Comparison of ENCODE assay signal across 27 mouse cellular contexts in genomic region chr9:85331521-85331920, GRCm38 (mm10). TPM values are rescaled to one million over a fixed set of nuclear protein-coding genes. Genes with fewer than 3 reads are reported as not detected.
DNase-seq lines count a peak whose midpoint lies in the region; ATAC-seq lines count a peak whose summit lies in the region.
"Had no signal": no experiment of that assay in that cellular context is flagged by ENCODE, and none has a peak within 500 bp of the region (broad histone marks: within the 10 kb centered on the region; RNA-seq: fewer than 3 reads in every experiment).

No protein-coding gene starts in this region.

- DNase-seq in gastrocnemius, postnatal 14 days = peak; percentile 8
- DNase-seq in gastrocnemius, postnatal 25 days = no peak
- peak; percentile 12 for DNase-seq in kidney, adult 9 months
- DNase-seq in lung, postnatal 36 days = peak; percentile 15
- DNase-seq in lung, postnatal 10 days = no peak
- no peak for DNase-seq in yolk sac, embryonic 10.5 days (ENCODE audit: low spot score)
- DNase-seq: adrenal gland, postnatal 25 days; cerebellum, adult 8-10 months; liver, embryonic 13.5 days; lung, embryonic 14.5 days; thymus, postnatal 25 days had no signal

- H3K4me2 ChIP-seq in kidney, embryonic 14.5 days (replicated peaks; ENCODE audit: low read depth, low read length) = no peak overlapping the region
- H3K4me2 ChIP-seq: embryonic facial prominence, embryonic 12.5 days; liver, embryonic 13.5 days; lung, embryonic 14.5 days; midbrain, embryonic 12.5 days; neural tube, embryonic 12.5 days had no signal

- whole genome bisulfite sequencing in kidney, embryonic 14.5 days = 76% methylated on average over 2 of the region's 2 CpGs

- no peak overlapping the region for H3K9ac ChIP-seq in kidney, embryonic 14.5 days (ENCODE audit: low read depth, low read length)
- H3K9ac ChIP-seq: embryonic facial prominence, embryonic 12.5 days; liver, embryonic 13.5 days; lung, embryonic 14.5 days; midbrain, embryonic 12.5 days; neural tube, embryonic 12.5 days had no signal

- H3K27me3 ChIP-seq in kidney, embryonic 14.5 days (ENCODE audit: control insufficient read depth, insufficient read depth, low read length) = no peaks in the 10 kb centered on the region
- H3K27me3 ChIP-seq: CH12.LX had no signal

- no peaks in the 10 kb centered on the region for H3K36me3 ChIP-seq in kidney, embryonic 14.5 days (ENCODE audit: control insufficient read depth, insufficient read depth, low read length)
- H3K36me3 ChIP-seq: embryonic facial prominence, embryonic 12.5 days; hindbrain, embryonic 10.5 days; liver, embryonic 13.5 days; midbrain, embryonic 12.5 days; neural tube, embryonic 12.5 days had no signal

- H3K9me3 ChIP-seq in kidney, embryonic 14.5 days (ENCODE audit: control insufficient read depth, low read length) = no peaks in the 10 kb centered on the region
- H3K9me3 ChIP-seq: embryonic facial prominence, embryonic 12.5 days; hindbrain, embryonic 10.5 days; liver, embryonic 13.5 days; midbrain, embryonic 12.5 days; neural tube, embryonic 12.5 days had no signal

- no peak overlapping the region for H3K27ac ChIP-seq in kidney, embryonic 14.5 days (ENCODE audit: low read depth, low read length)
- 0 out of 2 replicates have a peak overlapping the region, but pooled peaks have one; percentile 21 for H3K27ac ChIP-seq in brown adipose tissue, adult 24 weeks (replicated peaks; ENCODE audit: low read depth, low read length)
- H3K27ac ChIP-seq: embryonic facial prominence, embryonic 12.5 days; hindbrain, embryonic 10.5 days; liver, embryonic 13.5 days; midbrain, embryonic 12.5 days; neural tube, embryonic 12.5 days had no signal

- H3K4me3 ChIP-seq in kidney, embryonic 14.5 days (ENCODE audit: low read length) = no peak overlapping the region
- H3K4me3 ChIP-seq in brown adipose tissue, adult 24 weeks (ENCODE audit: insufficient read depth, low read depth, low read length) = no peak overlapping the region
- H3K4me3 ChIP-seq: embryonic facial prominence, embryonic 12.5 days; erythroblast, embryonic 14.5 days; hindbrain, embryonic 10.5 days; liver, embryonic 13.5 days; midbrain, embryonic 12.5 days; neural tube, embryonic 12.5 days had no signal

- ATAC-seq in kidney, embryonic 14.5 days (ENCODE audit: low FRiP score, low TSS enrichment) = no peak
- ATAC-seq: forebrain, embryonic 14.5 days had no signal

- intact Hi-C loops in gastrocnemius, postnatal 14 days (cut with DNase I; ENCODE audit: low total_unique reads) = no loop called here

- H3K4me1 ChIP-seq in kidney, embryonic 14.5 days (ENCODE audit: control insufficient read depth, insufficient read depth, low read length) = no peaks in the 10 kb centered on the region
- H3K4me1 ChIP-seq in brown adipose tissue, adult 24 weeks (ENCODE audit: control insufficient read depth, insufficient read depth, insufficient read length, low read length) = no peaks in the 10 kb centered on the region
- H3K4me1 ChIP-seq: embryonic facial prominence, embryonic 12.5 days; midbrain, embryonic 12.5 days had no signal

RNA-seq across cellular contexts. Expression of gene Tent5a, which starts 4.4 kb away (rescaled TPM):
- 1 to 10 TPM; 5.6 to 6.9 TPM for total RNA-seq in gastrocnemius, postnatal 14 days (2021)
- total RNA-seq in gastrocnemius, postnatal 25 days (2021) = 1 to 10 TPM; 3.5 TPM
- 2.3 and 2.6 TPM in 2 replicates for polyA plus RNA-seq in kidney, embryonic 14.5 days (2014; fragmentation: Nextera tagmentation; extraction: Ambion mirVana)
- 8.0 and 17.4 TPM in 2 replicates for polyA plus RNA-seq in brown adipose tissue, adult 24 weeks (2012; ENCODE audit: insufficient read depth, insufficient read length, missing spikeins)

RNA-seq across cellular contexts. Expression of gene Gm11114, which starts 18.9 kb away (rescaled TPM):
- total RNA-seq in gastrocnemius, postnatal 14 days (2021) = not detected
- not detected for total RNA-seq in gastrocnemius, postnatal 25 days (2021)
- not detected in 2 replicates for polyA plus RNA-seq in kidney, embryonic 14.5 days (2014; fragmentation: Nextera tagmentation; extraction: Ambion mirVana)
- not detected in 2 replicates for polyA plus RNA-seq in brown adipose tissue, adult 24 weeks (2012; ENCODE audit: insufficient read depth, insufficient read length, missing spikeins)
- total RNA-seq: adrenal gland, postnatal 25 days; CH12.LX; gastrocnemius, postnatal 4 days; left cerebral cortex, adult 8-10 months; MEL had no signal
- polyA plus RNA-seq: cortical plate, adult 2 months; embryonic facial prominence, embryonic 12.5 days; erythroblast, embryonic 14.5 days; forebrain, embryonic 14.5 days; heart, embryonic 14.5 days; hindbrain, embryonic 10.5 days; limb, embryonic 11.5 days; liver, embryonic 13.5 days; lung, embryonic 14.5 days; midbrain, embryonic 12.5 days; neural tube, embryonic 12.5 days; small intestine, adult 2 months had no signal

Comparison
In these comparisons a context has a peak if more than half of its experiments do, and no peak if none do; other contexts are left out.
1. DNase-seq: peak in gastrocnemius, postnatal 14 days (single experiment), kidney, adult 9 months (single experiment) and lung, postnatal 36 days (single experiment); none in gastrocnemius, postnatal 25 days (single experiment), lung, postnatal 10 days (single experiment) and yolk sac, embryonic 10.5 days (single experiment).